Mouse (Mus musculus): Measurements from ENCODE around the gene Rd3l.
"Not testable (repeated sequence)": the region's sequence is repeated elsewhere in the genome, so short reads cannot be mapped to it uniquely, and the experiment has no call there.

DNA sequence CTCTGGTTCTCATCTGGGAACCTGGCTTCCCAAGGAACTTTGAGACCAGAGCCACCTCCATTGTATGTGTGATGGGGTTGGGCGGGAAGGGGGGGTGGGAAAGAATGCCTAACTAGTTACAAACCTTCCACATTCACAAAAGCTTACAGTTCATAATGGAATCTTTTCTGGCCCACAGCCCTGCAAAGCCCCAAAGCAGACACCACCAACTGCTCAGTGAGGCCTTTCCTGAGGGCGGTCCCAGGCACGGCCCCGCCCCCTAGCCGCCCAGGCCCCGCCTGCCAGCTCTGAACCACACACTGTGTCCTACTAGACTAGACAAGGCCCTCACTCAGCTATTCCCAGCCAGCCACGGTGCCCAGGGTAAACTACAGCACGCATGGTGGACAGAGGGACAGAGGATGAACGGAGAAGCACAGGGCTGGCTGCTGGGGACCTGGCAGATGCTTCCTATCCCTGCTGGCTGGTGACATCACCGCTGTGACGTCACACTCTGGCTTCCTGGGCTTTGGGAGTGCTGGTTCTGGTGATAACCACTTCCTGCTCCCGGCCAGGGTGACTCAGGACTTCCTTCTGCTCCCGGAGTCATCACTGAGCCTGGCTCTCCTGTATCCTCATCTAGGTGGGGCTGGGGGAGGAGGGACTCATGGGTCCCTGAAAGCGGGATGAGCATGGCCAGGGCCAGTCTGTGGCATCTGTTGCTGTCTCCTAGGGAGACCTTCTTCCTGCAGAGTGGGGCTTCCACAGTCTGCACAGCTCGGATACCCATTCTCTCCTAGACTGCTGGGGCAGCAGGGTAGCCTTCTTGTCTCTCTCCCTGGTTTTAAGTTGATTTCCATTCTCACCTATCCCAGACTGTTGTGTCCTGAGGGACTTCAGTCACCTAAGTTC lies 35.1 kb downstream of the Rd3l start:
- TF ChIP-seq CTCF (IDR thresholded peaks at IDR 0.05 in 2 of 3, conservative IDR thresholded peaks at IDR 0.05 in 1 of 3; ENCODE audit: control insufficient read depth in 1 of 3, insufficient read depth in 1 of 3, low read depth in 2 of 3, low read length in 3 of 3, poor library complexity in 1 of 3, severe bottlenecking in 1 of 3); MYC (IDR thresholded peaks at IDR 0.05; ENCODE audit: low read depth, low read length); UBTF (IDR thresholded peaks at IDR 0.05; ENCODE audit: borderline replicate concordance, insufficient read depth, low read depth, low read length); SIN3A (IDR thresholded peaks at IDR 0.05; ENCODE audit: low read length); E2F4 (IDR thresholded peaks at IDR 0.05; ENCODE audit: borderline replicate concordance, low read depth, low read length); POLR2A (IDR thresholded peaks at IDR 0.05; ENCODE audit: control insufficient read depth in 1 of 2, insufficient read depth in 1 of 2, low read depth in 1 of 2, low read length in 2 of 2, poor library complexity in 1 of 2); POLR2AphosphoS2 (IDR thresholded peaks at IDR 0.05; ENCODE audit: low read length): not testable (repeated sequence)
